Mouse (Mus musculus) hindbrain, postnatal 0 days (tissue): ENCODE data around the gene Stpg4. TPM values are rescaled to one million over a fixed set of nuclear protein-coding genes. Genes with fewer than 3 reads are reported as not detected.
A peak's percentile ranks its signal among the peaks of the same experiment; 100 is the strongest.

Experiments used
- ATAC-seq: fragments of 200-750 bp; cut with Nextera tagmentation; 2 replicates; pipeline ENCODE4 v1.8.0; 2017; ENCODE audit warnings: mild to moderate bottlenecking, moderate TSS enrichment, moderate library complexity
- DNase-seq: peaks from one replicate; pipeline ENCODE4 v3.0.0-alpha.2; 2015; ENCODE audit warnings: low spot score
- H3K27ac ChIP-seq: fragments of 300-500 bp; sonication (generic); 2 replicates; pipeline ENCODE4 v1.5.1; 2014; ENCODE audit warnings: mild to moderate bottlenecking
- H3K27me3 ChIP-seq: fragments of 300-500 bp; sonication (generic); 2 replicates; pipeline ENCODE4 v1.6.1; 2014; ENCODE audit warnings: low read length, mixed read lengths; ENCODE audit not compliant: insufficient read depth
- H3K36me3 ChIP-seq: fragments of 300-500 bp; sonication (generic); 2 replicates; pipeline ENCODE4 v1.6.1; 2014; ENCODE audit warnings: low read length, mixed read lengths; ENCODE audit not compliant: insufficient read depth
- H3K4me1 ChIP-seq: fragments of 300-500 bp; sonication (generic); 2 replicates; pipeline ENCODE4 v1.6.1; 2014; ENCODE audit warnings: antibody characterized with exemption, low read length, mixed read lengths; ENCODE audit not compliant: insufficient read depth
- H3K4me2 ChIP-seq: fragments of 300-500 bp; sonication (generic); 2 replicates; pipeline ENCODE4 v1.6.1; 2014; ENCODE audit warnings: low read depth, mild to moderate bottlenecking, low read length, moderate library complexity, mixed read lengths
- H3K4me3 ChIP-seq: fragments of 300-500 bp; sonication (generic); 2 replicates; pipeline ENCODE4 v1.5.1; 2014; ENCODE audit warnings: low read length
- H3K9ac ChIP-seq: fragments of 300-500 bp; sonication (generic); replicated peaks from 2 replicates; pipeline ENCODE4 v1.6.1; 2014; ENCODE audit warnings: mild to moderate bottlenecking, low read length, moderate library complexity, mixed read lengths
- H3K9me3 ChIP-seq: fragments of 300-500 bp; sonication (generic); 2 replicates; pipeline ENCODE4 v1.6.1; 2016; ENCODE audit warnings: low read length, mixed read lengths
- CTCF ChIP-seq: IDR thresholded peaks from 2 replicates; pipeline ENCODE4 v1.5.1; 2016; ENCODE audit warnings: antibody characterized with exemption, control low read depth, low read depth
- WGBS: fragments of 180-500 bp; shearing (Covaris S2); extraction: QIAGEN DNeasy Blood & Tissue Kit; methylation state at CpG from one replicate; pipeline ENCODE4 v1.1.7; 2014; 5-methylcytosine and 5-hydroxymethylcytosine counted together
- polyA plus RNA-seq: library from polyadenylated mRNA; unstranded; fragments of >200 nt; fragmentation: Nextera tagmentation; extraction: Ambion mirVana; gene quantifications from 2 replicates; pipeline ENCODE4 v1.2.1, GENCODE M21; 2015
- total RNA-seq: library from RNA; depleted of rRNA; stranded (reverse); fragments of >200 nt; gene quantifications from 2 replicates; pipeline ENCODE4 v1.2.3, GENCODE M21; 2014; rRNA removed

Gene Stpg4
- total and polyA plus RNA-seq, 2 experiments from 2014 or later = 0.31 TPM; not detected in 1

DNA sequence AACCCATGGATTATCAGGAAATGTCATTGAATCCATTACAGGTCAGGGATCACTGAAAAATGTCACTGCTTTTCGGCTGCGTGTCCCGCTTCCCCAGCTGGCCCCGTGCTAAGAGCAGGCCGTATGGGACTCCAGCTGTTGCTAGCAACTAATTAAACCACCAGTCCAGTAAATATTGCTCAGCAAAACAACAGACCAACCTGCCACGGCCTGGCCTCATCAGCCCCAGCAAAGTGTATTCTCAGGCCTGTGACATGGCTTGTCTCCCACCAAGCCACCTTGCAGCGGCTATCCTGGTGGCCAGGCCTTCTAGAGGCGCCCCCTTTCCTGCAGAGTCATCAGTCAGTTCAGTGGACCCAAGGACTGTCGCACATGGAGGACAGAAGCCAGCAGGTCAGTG lies 78.0 kb downstream of the Stpg4 start:
- no peak for ATAC-seq
- WGBS = 67% methylated on average over 9 of the region's 9 CpGs
- no peak for TF ChIP-seq CTCF

DNA sequence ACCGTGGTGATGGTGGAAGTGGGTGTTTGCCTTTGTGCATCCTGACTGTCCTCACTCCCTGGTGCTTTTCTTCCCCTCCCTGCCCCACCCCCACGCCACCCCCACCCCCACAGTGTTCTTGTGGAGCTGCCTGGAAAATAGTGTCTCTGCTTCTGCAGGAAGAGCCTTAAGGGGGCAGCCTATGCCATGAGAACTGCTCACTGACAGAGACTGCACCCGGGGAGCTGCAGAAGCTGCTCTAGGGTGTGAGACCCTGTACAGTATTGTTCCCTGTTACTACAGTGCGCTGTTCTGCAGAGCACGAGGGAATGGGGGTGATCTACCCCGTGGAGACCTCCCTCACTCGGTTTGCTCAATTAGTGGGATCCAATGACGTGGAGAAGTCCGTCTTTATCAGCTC lies 78.5 kb downstream of the Stpg4 start:
- Histone ChIP-seq H3K36me3 (no peaks in the 10 kb centered on the region), H3K9ac (no peak overlapping the region), H3K27ac (no peak overlapping the region), H3K9me3 (no peaks in the 10 kb centered on the region), H3K4me2 (no peak overlapping the region), H3K4me1 (peaks cover 17% of the 10 kb centered on the region), H3K27me3 (no peaks in the 10 kb centered on the region), H3K4me3 (no peak overlapping the region)
- ATAC-seq (no peak), DNase-seq (peak; percentile 61)
- 25% methylated on average over 9 of the region's 9 CpGs for WGBS
- peak; percentile 46 for TF ChIP-seq CTCF

More for the DNA sequence above, 78.0 kb downstream of the Stpg4 start:
- H3K9ac ChIP-seq = no peak overlapping the region
- H3K27me3 ChIP-seq = no peaks in the 10 kb centered on the region
- no peak overlapping the region for H3K27ac ChIP-seq
- H3K9me3 ChIP-seq = no peaks in the 10 kb centered on the region
- DNase-seq = no peak
- H3K36me3 ChIP-seq = no peaks in the 10 kb centered on the region
- peaks cover 17% of the 10 kb centered on the region for H3K4me1 ChIP-seq
- H3K4me2 ChIP-seq = no peak overlapping the region
- H3K4me3 ChIP-seq = no peak overlapping the region

DNA sequence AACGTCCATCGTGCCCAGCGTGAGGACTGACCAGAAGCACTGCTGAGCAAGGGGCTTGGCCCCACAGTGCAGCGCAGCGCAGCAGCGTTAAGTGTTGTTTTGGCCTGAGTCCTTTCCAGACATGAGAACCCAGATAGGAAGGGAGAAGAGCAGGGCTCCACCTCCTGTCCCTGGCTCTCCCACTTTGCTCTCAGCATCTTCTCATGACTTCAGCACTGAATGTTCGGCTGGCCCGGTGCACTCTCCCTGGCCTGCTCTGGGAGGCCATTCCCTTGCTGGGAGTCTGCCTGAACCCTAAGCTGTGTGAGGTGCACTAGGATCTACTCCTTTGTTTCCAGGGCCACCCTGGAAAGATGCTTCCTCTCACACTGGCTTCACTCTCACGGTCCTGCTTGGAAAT lies 79.2 kb downstream of the Stpg4 start:
- Histone ChIP-seq H3K27ac (no peak overlapping the region), H3K4me1 (peaks cover 17% of the 10 kb centered on the region), H3K36me3 (no peaks in the 10 kb centered on the region), H3K4me3 (no peak overlapping the region), H3K9ac (no peak overlapping the region), H3K27me3 (no peaks in the 10 kb centered on the region), H3K4me2 (no peak overlapping the region), H3K9me3 (no peaks in the 10 kb centered on the region)
- WGBS = 42% methylated on average over 9 of the region's 9 CpGs
- DNase-seq = no peak
- ATAC-seq = no peak
- TF ChIP-seq CTCF = no peak

DNA sequence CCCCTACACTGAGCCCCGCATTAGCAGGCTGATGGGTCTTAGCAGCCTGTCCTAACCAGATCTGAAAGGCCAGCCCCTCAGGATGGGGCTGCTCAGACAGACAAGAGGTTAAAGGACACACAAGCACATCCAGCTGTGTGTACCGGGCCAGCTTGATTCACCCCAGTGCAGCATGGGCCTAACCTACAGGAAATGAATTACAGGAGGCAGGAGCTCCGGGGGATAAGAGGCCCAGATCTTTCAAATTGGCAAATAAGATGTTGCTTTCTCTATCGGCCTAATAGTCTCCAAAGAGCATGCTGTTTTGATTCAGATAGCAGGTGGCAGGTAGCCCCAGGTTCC lies 82.3 kb downstream of the Stpg4 start:
- ATAC-seq (no peak), DNase-seq (no peak)
- Histone ChIP-seq H3K9ac (no peak overlapping the region), H3K27me3 (no peaks in the 10 kb centered on the region), H3K36me3 (no peaks in the 10 kb centered on the region), H3K4me1 (no peaks in the 10 kb centered on the region; the same call in 1 of the 2 replicates), H3K27ac (no peak overlapping the region), H3K4me3 (no peak overlapping the region), H3K9me3 (no peaks in the 10 kb centered on the region), H3K4me2 (no peak overlapping the region)
- no peak for TF ChIP-seq CTCF
- WGBS = 47% methylated on average over 4 of the region's 4 CpGs

DNA sequence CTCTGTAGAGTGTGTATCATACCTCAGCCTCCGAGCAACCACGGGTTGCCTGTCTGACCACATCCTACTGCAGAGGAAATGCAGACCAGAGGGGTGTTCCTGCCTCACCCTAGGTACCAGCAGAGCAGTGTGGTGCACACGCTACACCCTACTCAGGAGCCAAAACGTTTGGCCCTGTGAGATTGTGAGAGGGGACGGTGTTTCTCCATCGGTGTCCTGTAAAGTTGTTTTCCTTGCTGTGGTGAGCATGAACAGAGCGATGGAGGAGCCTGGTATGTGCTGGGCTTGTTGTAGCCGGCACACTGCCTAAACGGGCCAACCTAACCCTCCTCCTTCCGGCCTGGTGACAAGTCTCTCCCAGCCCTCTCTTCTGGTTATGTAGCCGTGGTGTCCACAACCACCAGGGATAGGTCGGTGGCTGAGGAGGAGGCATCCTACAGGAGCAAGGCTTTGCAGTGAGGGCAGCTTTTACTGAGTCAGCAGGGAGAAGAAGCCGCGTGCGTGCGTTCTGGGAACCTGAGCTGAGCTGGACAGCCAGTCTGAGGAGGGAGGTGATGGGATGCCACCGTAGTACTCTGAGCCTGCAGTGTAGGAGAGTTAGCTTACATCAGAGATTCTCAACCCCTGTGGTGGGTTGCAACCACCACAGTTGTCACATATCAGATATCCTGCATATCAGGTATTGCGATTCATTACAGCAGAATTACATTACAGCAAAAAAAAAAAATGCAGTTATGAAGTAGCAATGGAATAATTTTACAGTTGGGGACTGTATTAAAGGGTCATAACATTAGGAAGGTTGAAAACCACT lies 82.9 kb downstream of the Stpg4 start:
- DNase-seq = no peak
- H3K27me3 ChIP-seq = no peaks in the 10 kb centered on the region
- no peak overlapping the region for H3K9ac ChIP-seq
- no peak overlapping the region for H3K27ac ChIP-seq
- H3K4me3 ChIP-seq = no peak overlapping the region
- H3K9me3 ChIP-seq = no peaks in the 10 kb centered on the region
- no peaks in the 10 kb centered on the region; the same call in 1 of the 2 replicates for H3K4me1 ChIP-seq
- no peak for TF ChIP-seq CTCF
- H3K4me2 ChIP-seq = no peak overlapping the region
- WGBS = 69% methylated on average over 18 of the region's 18 CpGs
- H3K36me3 ChIP-seq = no peaks in the 10 kb centered on the region
- no peak for ATAC-seq

DNA sequence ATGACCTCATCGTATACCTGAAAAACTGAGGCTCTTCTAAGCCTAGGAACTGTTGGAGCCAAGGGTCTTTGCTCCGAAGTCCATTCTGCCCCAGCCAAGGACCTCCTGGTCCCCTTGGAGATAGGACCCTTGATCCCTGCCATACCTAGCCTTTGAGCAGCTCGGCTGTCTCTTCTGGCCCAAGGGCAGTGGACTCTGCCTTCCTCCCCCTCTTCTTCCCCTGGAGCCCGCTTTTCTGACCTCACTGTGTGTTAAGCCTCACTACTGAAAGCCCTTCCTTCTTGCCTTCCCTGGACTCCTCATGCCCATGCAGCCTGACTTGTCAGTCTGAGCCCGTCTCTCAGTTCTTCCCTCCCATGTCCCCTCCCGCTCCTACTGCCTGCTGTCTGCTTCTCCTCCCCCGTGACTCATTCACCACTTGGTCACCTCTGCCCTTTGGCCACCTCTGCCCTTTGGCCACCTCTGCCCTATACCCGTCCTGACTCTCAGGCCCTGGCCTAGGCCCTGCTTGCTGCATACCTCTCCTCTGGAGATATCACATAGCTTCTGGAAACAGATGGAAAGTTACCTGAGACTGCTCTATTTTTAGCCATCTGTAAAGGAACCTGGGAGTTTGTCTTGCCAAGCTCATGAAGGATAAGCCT lies 84.4 kb downstream of the Stpg4 start:
- WGBS = 70% methylated on average over 8 of the region's 8 CpGs
- no peak overlapping the region for H3K27ac ChIP-seq
- H3K4me2 ChIP-seq = no peak overlapping the region
- ATAC-seq (no peak), DNase-seq (no peak)
- H3K9me3 ChIP-seq = no peaks in the 10 kb centered on the region
- no peaks in the 10 kb centered on the region; the same call in 1 of the 2 replicates for H3K4me1 ChIP-seq
- no peaks in the 10 kb centered on the region for H3K27me3 ChIP-seq
- TF ChIP-seq CTCF = no peak
- H3K9ac ChIP-seq = no peak overlapping the region
- no peaks in the 10 kb centered on the region for H3K36me3 ChIP-seq
- H3K4me3 ChIP-seq = no peak overlapping the region

Other genes with a start within 250 kb of the Stpg4 start
- 34.6 and 36.5 TPM in 2 replicates for gene Mcfd2, start 161.8 kb downstream of the Stpg4 start, total RNA-seq
- 40.4 and 41.0 TPM in 2 replicates for gene Mcfd2, start 161.8 kb downstream of the Stpg4 start, polyA plus RNA-seq
- gene Ttc7, start 144.9 kb downstream of the Stpg4 start, total RNA-seq = 9.9 and 10.9 TPM in 2 replicates
- 9.0 and 13.3 TPM in 2 replicates for gene Ttc7, start 144.9 kb downstream of the Stpg4 start, polyA plus RNA-seq
- 841 and 932 TPM in 2 replicates for gene Calm2, start 19.2 kb upstream of the Stpg4 start, total RNA-seq
- gene Calm2, start 19.2 kb upstream of the Stpg4 start, polyA plus RNA-seq = 3,128 and 3,189 TPM in 2 replicates
- 1.4 and 2.3 TPM in 2 replicates for gene Epcam, start 208.2 kb upstream of the Stpg4 start, total RNA-seq
- gene Epcam, start 208.2 kb upstream of the Stpg4 start, polyA plus RNA-seq = 4.8 and 5.1 TPM in 2 replicates
- gene Msh2, start 244.6 kb upstream of the Stpg4 start, total RNA-seq = 24.5 TPM in 2 replicates
- 45.3 and 45.5 TPM in 2 replicates for gene Msh2, start 244.6 kb upstream of the Stpg4 start, polyA plus RNA-seq